Mouse (Mus musculus) CH12.LX (cell line): ENCODE data around the gene Saxo2. TPM values are rescaled to one million over a fixed set of nuclear protein-coding genes. Genes with fewer than 3 reads are reported as not detected.

Experiments
- DNase-seq: peaks from one replicate; pipeline ENCODE4 v3.0.0-alpha.2; 2013; ENCODE audit errors: extremely low read depth
- H3K27ac ChIP-seq: 2 replicates; pipeline ENCODE4 v1.5.1; 2012; ENCODE audit warnings: low read depth, mild to moderate bottlenecking, control low read depth, moderate library complexity; ENCODE audit not compliant: insufficient read depth
- H3K27me3 ChIP-seq: replicated peaks from 2 replicates; pipeline ENCODE3; 2012; ENCODE audit warnings: inconsistent platforms
- H3K36me3 ChIP-seq, 2 experiments: replicated peaks in 1 of 2; 2 replicates each; pipeline versions ENCODE3 to v1.6.1; 2012; ENCODE audit warnings: inconsistent platforms in 1 of 2, low read length in 1 of 2, mild to moderate bottlenecking in 1 of 2, mixed read lengths in 1 of 2, moderate library complexity in 1 of 2; ENCODE audit not compliant: control insufficient read depth in 1 of 2, insufficient read depth in 1 of 2
- H3K4me1 ChIP-seq, 2 experiments: 2 replicates each; pipeline ENCODE4 v1.6.1; 2012; ENCODE audit warnings: inconsistent platforms in 1 of 2, moderate library complexity in 1 of 2; ENCODE audit not compliant: insufficient read depth in 2 of 2, control insufficient read depth in 1 of 2
- H3K4me2 ChIP-seq: 2 replicates; pipeline ENCODE4 v1.6.1; 2012; ENCODE audit warnings: low read depth, mild to moderate bottlenecking, control low read depth; ENCODE audit not compliant: poor library complexity, insufficient read depth, severe bottlenecking
- H3K4me3 ChIP-seq, 3 experiments: fragments of 150-350 bp in 1 of 3; sonication (generic) in 1 of 3; replicated peaks in 1 of 3; 2 replicates each; pipeline versions ENCODE3 to v1.5.1; 2011 to 2012; ENCODE audit warnings: low read depth in 2 of 3, low read length in 2 of 3, mild to moderate bottlenecking in 2 of 3, moderate library complexity in 2 of 3, control low read depth in 1 of 3, improper control_type of control experiment in 1 of 3, inconsistent platforms in 1 of 3, mixed read lengths in 1 of 3; ENCODE audit not compliant: poor library complexity in 1 of 3
- H3K79me2 ChIP-seq: replicated peaks from 2 replicates; pipeline ENCODE4 v1.6.1; 2012; ENCODE audit warnings: mild to moderate bottlenecking, moderate library complexity; ENCODE audit not compliant: control insufficient read depth, poor library complexity, insufficient read depth, severe bottlenecking; ENCODE audit errors: extremely low read depth
- H3K9ac ChIP-seq: 2 replicates; pipeline ENCODE4 v1.6.1; 2012; ENCODE audit warnings: low read depth, mild to moderate bottlenecking, control low read depth, moderate library complexity; ENCODE audit not compliant: insufficient read depth
- H3K9me3 ChIP-seq: replicated peaks from 2 replicates; pipeline ENCODE3; 2012; ENCODE audit warnings: low read length, inconsistent platforms, mixed read lengths
- BHLHE40 ChIP-seq: IDR thresholded peaks from 2 replicates; pipeline ENCODE4 v1.6.1; 2011; ENCODE audit warnings: mild to moderate bottlenecking, low read depth, low read length, improper control_type of control experiment
- CHD2 ChIP-seq: IDR thresholded peaks from 2 replicates; pipeline ENCODE4 v1.6.1; 2011; ENCODE audit warnings: low read length, improper control_type of control experiment
- CTCF ChIP-seq, 2 experiments: IDR thresholded peaks in 1 of 2; conservative IDR thresholded peaks in 1 of 2; 2 replicates each; pipeline ENCODE4 v1.5.1; 2011 to 2012; ENCODE audit warnings: low read depth in 2 of 2, low read length in 2 of 2, improper control_type of control experiment in 1 of 2, inconsistent platforms in 1 of 2, mild to moderate bottlenecking in 1 of 2, moderate library complexity in 1 of 2
- E2F4 ChIP-seq: IDR thresholded peaks from 2 replicates; pipeline ENCODE4 v1.6.1; 2011; ENCODE audit warnings: low read depth, low read length, improper control_type of control experiment; ENCODE audit not compliant: insufficient replicate concordance
- ELF1 ChIP-seq: IDR thresholded peaks from 2 replicates; pipeline ENCODE4 v1.6.1; 2014; ENCODE audit warnings: low read depth, mild to moderate bottlenecking, inconsistent platforms, low read length, improper control_type of control experiment
- EP300 ChIP-seq: IDR thresholded peaks from 2 replicates; pipeline ENCODE4 v1.6.1; 2011; ENCODE audit warnings: low read length, improper control_type of control experiment
- ETS1 ChIP-seq: conservative IDR thresholded peaks from 2 replicates; pipeline ENCODE4 v1.6.1; 2012; ENCODE audit warnings: low read depth, mild to moderate bottlenecking, inconsistent platforms, low read length, improper control_type of control experiment, moderate library complexity
- GABPA ChIP-seq: IDR thresholded peaks from 2 replicates; pipeline ENCODE4 v1.6.1; 2012; ENCODE audit warnings: low read depth, low read length, improper control_type of control experiment, inconsistent platforms; ENCODE audit not compliant: insufficient replicate concordance
- HCFC1 ChIP-seq: IDR thresholded peaks from 2 replicates; pipeline ENCODE4 v1.6.1; 2012; ENCODE audit warnings: low read depth, mild to moderate bottlenecking, inconsistent platforms, low read length, improper control_type of control experiment
- JUN ChIP-seq: IDR thresholded peaks from 2 replicates; pipeline ENCODE4 v1.6.1; 2011; ENCODE audit warnings: low read depth, mild to moderate bottlenecking, low read length, improper control_type of control experiment, moderate library complexity; ENCODE audit not compliant: insufficient read depth
- JUND ChIP-seq: conservative IDR thresholded peaks from 2 replicates; pipeline ENCODE4 v1.6.1; 2011; ENCODE audit warnings: low read depth, low read length, improper control_type of control experiment
- KAT2A ChIP-seq: IDR thresholded peaks from 2 replicates; pipeline ENCODE4 v1.6.1; 2012; ENCODE audit warnings: low read length, improper control_type of control experiment, inconsistent platforms; ENCODE audit not compliant: insufficient replicate concordance
- MAX ChIP-seq: IDR thresholded peaks from 2 replicates; pipeline ENCODE4 v1.6.1; 2011; ENCODE audit warnings: low read length, improper control_type of control experiment
- MAZ ChIP-seq: IDR thresholded peaks from 2 replicates; pipeline ENCODE4 v1.6.1; 2012; ENCODE audit warnings: low read depth, mild to moderate bottlenecking, inconsistent platforms, low read length, improper control_type of control experiment, moderate library complexity
- MEF2A ChIP-seq: IDR thresholded peaks from 2 replicates; pipeline ENCODE4 v1.6.1; 2014; ENCODE audit warnings: low read depth, mild to moderate bottlenecking, inconsistent platforms, low read length, improper control_type of control experiment, borderline replicate concordance
- MXI1 ChIP-seq: IDR thresholded peaks from 2 replicates; pipeline ENCODE4 v1.6.1; 2011; ENCODE audit warnings: mild to moderate bottlenecking, low read depth, low read length, improper control_type of control experiment
- MYC ChIP-seq: IDR thresholded peaks from 2 replicates; pipeline ENCODE4 v1.6.1; 2011; ENCODE audit warnings: low read depth, mild to moderate bottlenecking, improper control_type of control experiment, low read length
- NELFE ChIP-seq: IDR thresholded peaks from 2 replicates; pipeline ENCODE4 v1.6.1; 2011; ENCODE audit warnings: low read depth, low read length, improper control_type of control experiment
- NRF1 ChIP-seq: IDR thresholded peaks from 2 replicates; pipeline ENCODE4 v1.6.1; 2014; ENCODE audit warnings: low read depth, mild to moderate bottlenecking, inconsistent platforms, low read length, improper control_type of control experiment, moderate library complexity
- PAX5 ChIP-seq: IDR thresholded peaks from 2 replicates; pipeline ENCODE4 v1.6.1; 2012; ENCODE audit warnings: low read length, inconsistent platforms, mixed read lengths
- POLR2A ChIP-seq: IDR thresholded peaks from 2 replicates; pipeline ENCODE4 v1.6.1; 2011; ENCODE audit warnings: low read depth, mild to moderate bottlenecking, improper control_type of control experiment, low read length
- POLR2AphosphoS2 ChIP-seq: IDR thresholded peaks from 2 replicates; pipeline ENCODE4 v1.6.1; 2011; ENCODE audit warnings: low read depth, low read length, improper control_type of control experiment
- RAD21 ChIP-seq: IDR thresholded peaks from 2 replicates; pipeline ENCODE4 v1.6.1; 2011; ENCODE audit warnings: low read depth, mild to moderate bottlenecking, low read length, improper control_type of control experiment, moderate library complexity
- RCOR1 ChIP-seq: conservative IDR thresholded peaks from 2 replicates; pipeline ENCODE4 v1.6.1; 2012; ENCODE audit warnings: low read depth, mild to moderate bottlenecking, inconsistent platforms, low read length, improper control_type of control experiment
- SMC3 ChIP-seq: IDR thresholded peaks from 2 replicates; pipeline ENCODE4 v1.6.1; 2011; ENCODE audit warnings: low read depth, low read length, improper control_type of control experiment
- TCF12 ChIP-seq: IDR thresholded peaks from 2 replicates; pipeline ENCODE4 v1.6.1; 2014; ENCODE audit warnings: low read depth, mild to moderate bottlenecking, inconsistent platforms, low read length, improper control_type of control experiment
- UBTF ChIP-seq: IDR thresholded peaks from 2 replicates; pipeline ENCODE4 v1.6.1; 2012; ENCODE audit warnings: low read depth, mild to moderate bottlenecking, inconsistent platforms, low read length, improper control_type of control experiment, moderate library complexity
- USF1 ChIP-seq: IDR thresholded peaks from 2 replicates; pipeline ENCODE4 v1.6.1; 2014; ENCODE audit warnings: low read depth, mild to moderate bottlenecking, inconsistent platforms, low read length, improper control_type of control experiment
- ZC3H11A ChIP-seq: IDR thresholded peaks from 2 replicates; pipeline ENCODE4 v1.6.1; 2012; ENCODE audit warnings: low read depth, mild to moderate bottlenecking, inconsistent platforms, low read length, improper control_type of control experiment
- ZKSCAN1 ChIP-seq: IDR thresholded peaks from 2 replicates; pipeline ENCODE4 v1.6.1; 2012; ENCODE audit warnings: low read depth, inconsistent platforms, low read length, improper control_type of control experiment, borderline replicate concordance
- ZMIZ1 ChIP-seq: IDR thresholded peaks from 2 replicates; pipeline ENCODE4 v1.6.1; 2012; ENCODE audit warnings: low read depth, mild to moderate bottlenecking, inconsistent platforms, low read length, improper control_type of control experiment
- dilution Hi-C: fragments of 300-500 bp; cut with MboI; formaldehyde crosslinking; loops from 2 replicates; pipeline ENCODE4 v1.14.3; 2020; ENCODE audit warnings: low sequenced_read_pairs; ENCODE audit not compliant: extremely low pct_unique_long_range_greater_than_20kb, extremely low pct_ligation_motif_present
- in situ Hi-C: fragments of 300-500 bp; cut with MboI; formaldehyde crosslinking; loops from 3 replicates; pipeline ENCODE4 v1.14.3; 2019; ENCODE audit warnings: low sequenced_read_pairs, low pct_ligation_motif_present, low pct_unique_long_range_greater_than_20kb, mixed read lengths
- polyA plus RNA-seq: library from polyadenylated mRNA; unstranded; fragments of >175 nt; gene quantifications from 2 replicates; pipeline ENCODE4 v1.2.1, GENCODE M21; 2012; ENCODE audit warnings: low read depth; ENCODE audit not compliant: insufficient read length
- total RNA-seq, 2 experiments: library from RNA; depleted of rRNA; stranded (reverse); fragments of 300-350 nt in 1 of 2; fragments of >200 nt in 1 of 2; gene quantifications; 2 replicates each; pipeline ENCODE4 v1.2.3; 2012 to 2014

The Saxo2 gene
- total and polyA plus RNA-seq, 3 experiments: 4.1 to 22.3 (median 17.6) TPM

DNA sequence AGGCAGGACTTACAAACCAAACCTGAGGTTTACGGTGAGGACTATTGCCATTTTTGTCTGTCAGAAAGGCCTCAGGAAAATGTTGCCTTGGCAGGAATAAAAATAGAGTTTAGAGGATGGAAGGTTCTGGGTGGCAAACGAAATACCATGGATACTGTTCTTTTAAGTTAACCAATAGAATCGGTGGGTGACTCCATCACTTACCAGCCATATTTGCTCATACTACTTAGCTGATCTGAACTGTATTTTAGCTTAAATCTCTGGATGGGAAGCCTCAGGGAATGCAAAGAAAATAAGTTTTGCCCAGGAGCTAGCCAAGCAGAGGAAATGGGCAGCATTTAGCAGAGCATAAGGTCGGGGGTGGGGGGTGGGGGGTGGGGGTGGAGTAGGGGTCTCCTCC lies 419 bp downstream of the Saxo2 start:
- Histone ChIP-seq H3K27me3 (no peaks in the 10 kb centered on the region), H3K9ac (peak overlapping the region; percentile 62), H3K4me2 (peak overlapping the region; percentile 95), H3K4me3 (peak overlapping the region; percentile 83 to 95 (median 91)), H3K79me2 (peaks cover 17% of the 10 kb centered on the region), H3K4me1 (peaks cover 2 to 38% of the 10 kb centered on the region in 2 experiments; a peak in 2 of 4 replicates), H3K36me3 (peaks cover 7 to 28% of the 10 kb centered on the region in 2 experiments), H3K9me3 (no peaks in the 10 kb centered on the region), H3K27ac (peak overlapping the region; percentile 79)
- in situ Hi-C loops: no loop called here
- no peak for DNase-seq
- dilution Hi-C loops: no loop called here
- TF ChIP-seq MAZ (no peak), POLR2AphosphoS2 (no peak), EP300 (no peak), MAX (no peak), CHD2 (no peak), BHLHE40 (no peak), MYC (no peak), GABPA (no peak), KAT2A (no peak), HCFC1 (no peak), RAD21 (no peak)

DNA sequence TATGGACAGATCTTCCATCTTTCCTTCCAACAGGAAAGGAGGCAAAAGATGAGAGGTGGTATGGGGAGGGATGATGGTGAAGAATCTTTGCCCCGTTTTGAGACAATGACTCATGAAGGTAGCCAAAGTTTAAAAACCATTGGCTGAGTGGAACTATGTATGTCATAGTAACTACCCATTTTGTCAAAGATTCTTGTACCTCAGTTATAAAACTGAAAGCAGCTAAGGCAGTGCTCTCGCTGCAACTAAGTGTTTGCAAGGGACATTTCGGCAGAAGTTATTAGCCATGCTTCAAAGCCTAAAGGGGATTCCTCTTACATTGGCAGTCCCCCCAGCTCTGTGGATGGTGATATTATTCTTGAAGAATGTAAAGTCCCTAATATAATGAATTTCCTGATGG lies 1.1 kb downstream of the Saxo2 start:
- peak overlapping the region; percentile 87 for H3K27ac ChIP-seq
- DNase-seq: peak; percentile 56
- H3K9me3 ChIP-seq: no peaks in the 10 kb centered on the region
- peak overlapping the region; percentile 95; the same call in 1 of the 2 replicates for H3K4me2 ChIP-seq
- in situ Hi-C loops: no loop called here
- peak overlapping the region; percentile 62; the same call in 1 of the 2 replicates for H3K9ac ChIP-seq
- H3K79me2 ChIP-seq: peaks cover 17% of the 10 kb centered on the region
- peaks cover 2 to 37% of the 10 kb centered on the region in 2 experiments; a peak in 2 of 4 replicates for H3K4me1 ChIP-seq
- H3K27me3 ChIP-seq: no peaks in the 10 kb centered on the region
- peak overlapping the region; percentile 12 to 95 (median 91) for H3K4me3 ChIP-seq
- dilution Hi-C loops: no loop called here
- peaks cover 5 to 26% of the 10 kb centered on the region in 2 experiments for H3K36me3 ChIP-seq
- 0 out of 2 replicates have a peak, but pooled peaks have one; percentile 15 for TF ChIP-seq HCFC1
- peak; percentile 62; the same call in 1 of the 2 replicates for TF ChIP-seq TCF12
- 0 out of 2 replicates have a peak, but pooled peaks have one; percentile 62 for TF ChIP-seq MAZ
- TF ChIP-seq MYC: no peak
- TF ChIP-seq PAX5: no peak
- no peak for TF ChIP-seq BHLHE40
- TF ChIP-seq MXI1: no peak
- no peak for TF ChIP-seq USF1
- peak; percentile 53; the same call in 1 of the 2 replicates for TF ChIP-seq EP300
- TF ChIP-seq CHD2: no peak
- no peak for TF ChIP-seq JUN
- TF ChIP-seq NELFE: 0 out of 2 replicates have a peak, but pooled peaks have one; percentile 29
- TF ChIP-seq RCOR1: no peak
- TF ChIP-seq GABPA: no peak
- TF ChIP-seq ZKSCAN1: no peak
- no peak; the same call in 1 of the 2 replicates for TF ChIP-seq POLR2AphosphoS2
- TF ChIP-seq POLR2A: no peak
- TF ChIP-seq ETS1: peak; percentile 76
- TF ChIP-seq NRF1: no peak
- no peak for TF ChIP-seq JUND
- no peak for TF ChIP-seq ZC3H11A
- TF ChIP-seq ELF1: no peak
- no peak for TF ChIP-seq UBTF
- peak; percentile 83 for TF ChIP-seq MEF2A
- TF ChIP-seq E2F4: no peak
- TF ChIP-seq SMC3: no peak
- TF ChIP-seq ZMIZ1: no peak
- no peak for TF ChIP-seq KAT2A
- TF ChIP-seq CTCF (conservative IDR thresholded peaks at IDR 0.05 in 1 of 2, IDR thresholded peaks at IDR 0.05 in 1 of 2; ENCODE audit: low read depth in 2 of 2, low read length in 2 of 2): no peak
